Mouse (Mus musculus) testis, postnatal 10 days (tissue): ENCODE data around the gene Magix.
A peak's percentile ranks its signal among the peaks of the same experiment; 100 is the strongest.
"Not testable (repeated sequence)": the region's sequence is repeated elsewhere in the genome, so short reads cannot be mapped to it uniquely, and the experiment has no call there.

Source experiments
- DNase-seq: peaks from one replicate; pipeline ENCODE4 v3.0.0; 2021; ENCODE audit warnings: low spot score

Gene Magix

DNA sequence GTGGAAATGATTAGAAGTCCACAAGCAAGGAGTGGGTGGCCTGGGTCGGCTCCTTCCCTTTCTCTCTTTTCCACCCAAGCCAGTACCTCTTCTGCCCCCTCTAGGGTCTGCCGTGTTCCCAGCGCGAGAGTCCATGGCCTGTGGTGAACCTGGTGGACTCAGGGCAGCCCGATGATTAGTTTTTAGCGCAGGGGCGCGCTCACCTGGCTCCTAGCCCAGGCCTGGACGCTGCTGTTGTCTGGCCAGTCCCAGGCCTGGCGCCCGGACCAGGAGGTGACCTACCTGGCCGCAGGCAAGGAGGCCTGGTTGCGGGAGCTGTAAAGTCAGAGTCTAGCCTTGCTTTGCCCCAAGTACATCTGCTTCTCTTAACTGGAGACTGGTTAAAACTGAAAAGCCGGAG, at the start of gene Magix:
Gene Magix (minus strand): TSS at position 388 of the 400 bp plus-strand sequence.
- no peak for DNase-seq

DNA sequence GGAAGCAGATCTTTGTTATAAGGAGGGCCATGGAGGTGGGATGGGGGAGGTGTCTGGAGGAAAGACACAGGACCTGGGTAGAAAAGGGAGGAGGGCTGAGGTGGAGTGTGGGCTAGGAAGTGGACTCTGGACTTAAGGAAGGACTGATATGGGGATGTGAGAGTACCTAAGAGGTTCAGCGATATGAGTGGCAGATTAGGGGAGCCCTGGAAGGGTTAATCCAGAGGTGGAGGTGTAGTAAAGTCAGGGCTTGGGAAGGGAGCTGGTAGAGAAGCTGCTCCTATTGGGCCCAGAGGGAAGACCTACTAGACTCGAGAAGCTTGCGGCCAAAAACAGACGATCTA, 47.8 kb upstream of the Magix start:
- DNase-seq, result no peak

GRCm38 (mm10) chrX:7728215-7728921, 47.3 kb upstream of the Magix start, which contains the start of gene Praf2:
Gene Praf2 (plus strand): TSS chrX:7728439.
- DNase-seq, result peak; percentile 58

DNA sequence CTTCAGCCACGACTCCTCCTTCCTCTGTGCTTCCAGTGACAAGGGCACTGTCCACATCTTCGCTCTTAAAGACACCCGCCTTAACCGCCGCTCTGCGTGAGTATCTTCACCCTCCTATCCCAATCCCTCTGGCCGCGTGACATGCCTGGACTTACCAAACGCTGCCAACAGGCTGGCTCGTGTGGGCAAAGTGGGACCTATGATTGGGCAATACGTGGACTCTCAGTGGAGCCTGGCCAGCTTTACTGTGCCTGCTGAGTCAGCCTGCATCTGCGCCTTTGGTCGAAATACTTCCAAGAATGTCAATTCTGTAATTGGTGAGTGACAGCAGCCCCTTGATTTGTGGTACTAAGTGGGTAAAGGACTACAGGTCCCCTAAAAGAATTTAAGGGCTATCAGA, 46.1 kb upstream of the Magix start:
- DNase-seq, result no peak

DNA sequence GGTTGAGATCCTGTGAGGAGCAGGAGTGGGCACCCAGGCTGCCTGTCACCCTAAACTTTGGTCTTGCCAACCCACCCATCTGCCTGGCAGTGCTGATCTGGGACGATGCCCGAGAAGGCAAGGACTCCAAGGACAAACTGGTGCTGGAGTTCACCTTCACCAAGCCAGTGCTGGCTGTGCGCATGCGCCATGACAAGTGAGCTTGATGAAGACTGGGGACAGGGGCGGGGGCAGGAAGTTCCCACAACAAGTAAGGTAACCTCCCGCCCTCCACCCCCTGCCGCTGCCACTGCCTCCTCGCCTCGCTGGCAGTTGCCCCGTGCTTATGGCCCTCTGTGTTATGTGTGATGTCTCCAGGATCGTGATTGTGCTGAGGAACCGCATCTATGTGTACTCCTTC, 44.8 kb upstream of the Magix start:
- DNase-seq, result no peak

DNA sequence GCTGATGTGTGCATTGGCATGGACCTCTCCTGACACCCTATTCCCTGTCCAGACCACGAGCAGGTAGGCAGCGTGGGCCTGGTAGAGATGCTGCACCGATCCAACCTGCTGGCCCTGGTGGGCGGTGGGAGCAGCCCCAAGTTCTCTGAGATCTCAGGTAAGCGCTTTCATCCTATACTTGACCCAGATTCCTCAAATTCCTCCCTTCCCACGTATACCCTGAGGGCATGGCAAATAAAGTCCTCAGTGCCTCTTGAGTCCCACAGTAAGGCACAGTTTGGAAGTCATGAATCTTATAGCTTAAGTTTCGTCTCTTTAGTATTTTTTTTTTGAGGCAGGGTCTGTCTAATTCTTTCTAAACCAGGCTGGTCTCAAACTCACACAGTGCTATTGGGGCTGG, 43.1 kb upstream of the Magix start:
- DNase-seq, result no peak

GRCm38 (mm10) chrX:7722691-7723090, 41.6 kb upstream of the Magix start:
- no peak for DNase-seq

GRCm38 (mm10) chrX:7722282-7722611, 41.2 kb upstream of the Magix start:
- DNase-seq, result no peak

- DNase-seq, result peak; percentile 67
These were observed 40.6 kb upstream of the Magix start, which contains the start of gene Gm45208 for GRCm38 (mm10) chrX:7721514-7722281. Gene Gm45208 (plus strand): TSS chrX:7722245.

GRCm38 (mm10) chrX:7716058-7716457, 35.0 kb upstream of the Magix start:
- DNase-seq, result not testable (repeated sequence)

GRCm38 (mm10) chrX:7714135-7714899, 33.3 kb upstream of the Magix start, which contains the start of gene Wdr45:
Gene Wdr45 (plus strand): TSS chrX:7714333.
- peak; percentile 91 for DNase-seq

DNA sequence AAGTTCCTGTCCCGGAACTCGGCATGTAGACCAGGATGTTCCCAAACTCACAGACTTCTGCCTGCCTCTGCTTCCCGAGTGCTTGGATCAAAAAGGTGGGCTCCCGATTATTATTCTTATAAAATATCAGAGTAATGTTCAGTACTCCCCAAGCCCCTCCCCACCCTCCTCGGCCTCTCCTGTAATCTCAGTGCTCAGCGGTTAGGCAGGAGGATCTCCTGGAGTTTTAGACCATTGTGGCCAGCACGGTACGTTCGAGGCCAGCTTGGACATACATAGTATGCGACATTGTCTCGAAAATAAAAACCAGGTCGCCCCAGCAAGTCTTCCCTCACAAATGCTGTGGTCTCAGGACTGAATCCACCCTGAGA, 32.7 kb upstream of the Magix start:
- DNase-seq, result not testable (repeated sequence)

- peak; percentile 75 for DNase-seq
These were observed 15.9 kb upstream of the Magix start, which contains the start of gene Gpkow for GRCm38 (mm10) chrX:7696954-7697381. Gene Gpkow (plus strand): TSS chrX:7697131.

- no peak for DNase-seq
These were observed 15.5 kb upstream of the Magix start for GRCm38 (mm10) chrX:7696520-7696919.

- DNase-seq, result no peak
These were observed 11.8 kb upstream of the Magix start for GRCm38 (mm10) chrX:7692862-7693261.

DNA sequence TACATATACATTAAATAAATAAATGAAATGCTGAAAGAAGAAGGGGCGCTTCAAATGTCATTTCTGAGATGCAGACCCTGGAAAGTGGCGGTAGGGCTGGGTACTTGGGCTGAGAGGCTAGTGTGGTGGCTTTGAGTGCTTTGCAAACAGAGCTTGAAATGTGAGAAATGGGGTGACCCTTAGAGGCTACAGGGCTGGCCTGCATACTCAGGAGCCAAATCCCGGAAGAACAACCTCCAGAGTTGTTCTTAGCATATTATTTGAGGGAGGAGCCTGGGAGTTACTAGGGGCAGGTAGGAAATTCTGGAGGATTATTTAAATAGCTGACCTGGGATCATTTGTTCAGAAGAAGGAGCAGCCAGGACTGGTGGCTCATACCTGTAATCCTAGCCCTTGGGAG, 9.4 kb upstream of the Magix start:
- no peak for DNase-seq

- no peak for DNase-seq
These were observed 7.3 kb upstream of the Magix start for GRCm38 (mm10) chrX:7688321-7688720.

DNA sequence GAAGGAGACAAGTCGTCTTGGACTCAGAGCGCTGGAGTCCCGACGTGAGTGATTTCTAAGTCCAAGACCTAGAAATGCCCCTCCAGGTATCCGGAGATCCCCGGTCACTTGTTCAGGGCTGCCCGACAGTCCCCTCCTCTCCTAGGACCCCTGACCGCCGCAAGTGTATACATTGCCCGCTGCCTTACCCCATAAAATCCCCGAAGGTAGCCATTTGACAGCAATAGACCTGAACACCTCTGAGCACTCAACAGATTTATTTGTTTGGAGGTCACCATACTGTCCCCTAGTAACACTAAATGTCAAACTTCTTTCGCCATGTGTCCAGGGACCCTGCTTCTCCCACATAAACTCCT, 1.0 kb downstream of the Magix start:
- DNase-seq, result no peak

- DNase-seq, result peak; percentile 90
These were observed 1.5 kb downstream of the Magix start for GRCm38 (mm10) chrX:7679405-7680056.

DNA sequence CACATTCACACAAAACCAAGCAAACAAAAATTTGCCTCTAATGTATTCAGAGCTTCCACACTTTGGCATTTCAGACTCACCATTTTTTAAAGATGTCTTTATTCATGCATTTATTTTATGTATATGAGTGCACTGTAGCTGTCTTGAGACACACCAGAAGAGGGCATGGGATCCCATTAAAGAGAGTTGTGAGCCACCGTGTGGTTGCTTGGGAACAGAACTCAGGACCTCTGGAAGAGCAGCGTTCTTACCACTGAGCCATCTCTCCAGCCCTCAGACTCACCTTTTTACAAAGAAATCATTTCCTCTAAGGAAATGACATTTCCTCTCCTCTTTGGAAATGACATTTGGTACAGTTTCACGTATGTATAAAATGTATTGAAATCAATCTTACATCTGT, 2.1 kb downstream of the Magix start:
- DNase-seq, result no peak

DNA sequence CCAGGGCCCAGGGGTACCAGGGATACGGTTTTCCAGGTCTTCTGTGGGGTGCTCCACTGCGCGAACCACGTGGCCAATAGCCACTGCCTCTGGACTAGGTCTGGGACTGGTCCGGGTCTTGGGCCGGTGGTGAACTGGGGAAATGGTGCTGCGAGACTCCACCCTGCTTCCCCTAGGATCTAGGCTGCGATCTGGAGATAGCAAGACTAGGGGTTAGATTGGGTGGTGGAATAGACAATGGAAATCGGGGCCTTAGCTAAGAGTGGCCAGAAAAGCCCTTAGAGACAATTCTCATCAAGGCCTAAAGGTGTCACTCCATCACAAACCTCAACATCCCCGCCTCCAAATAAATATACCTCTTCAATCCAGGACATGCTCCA, 6.1 kb downstream of the Magix start:
- DNase-seq, result no peak

- no peak for DNase-seq
These were observed 6.6 kb downstream of the Magix start for GRCm38 (mm10) chrX:7674284-7675000.
